Mouse (Mus musculus) kidney, postnatal 10 days (tissue): ENCODE measurements at regions not wholly inside any gene's neighbourhood (a gene's known extent, or its start where the extent isn't known, plus 50 kb on each side); places are given as distances from the start of the nearest gene placed in this dataset.

Experiments
- DNase-seq: peaks from one replicate; pipeline ENCODE4 v3.0.0; 2021; ENCODE audit warnings: mixed read lengths

DNA sequence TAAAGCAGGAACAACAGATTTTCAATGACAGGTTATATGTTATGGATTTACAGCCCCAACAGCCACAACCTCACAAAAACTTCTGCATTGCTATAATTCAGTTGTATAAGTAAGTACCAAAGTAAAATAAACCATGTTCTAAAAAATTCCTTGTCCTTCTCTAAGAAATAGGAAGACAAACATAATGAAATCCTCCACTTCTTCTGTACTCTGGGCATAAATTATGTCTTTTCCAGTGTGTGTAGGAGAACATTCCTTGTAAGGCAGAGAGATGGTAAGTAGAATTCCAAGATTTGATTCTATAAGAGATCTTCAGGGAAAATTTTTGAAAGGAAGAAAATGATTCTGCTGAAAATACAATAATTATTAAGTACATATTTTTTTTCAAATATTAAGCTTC is 209.4 kb upstream of the Zc3h12c start:
- no peak for DNase-seq

DNA sequence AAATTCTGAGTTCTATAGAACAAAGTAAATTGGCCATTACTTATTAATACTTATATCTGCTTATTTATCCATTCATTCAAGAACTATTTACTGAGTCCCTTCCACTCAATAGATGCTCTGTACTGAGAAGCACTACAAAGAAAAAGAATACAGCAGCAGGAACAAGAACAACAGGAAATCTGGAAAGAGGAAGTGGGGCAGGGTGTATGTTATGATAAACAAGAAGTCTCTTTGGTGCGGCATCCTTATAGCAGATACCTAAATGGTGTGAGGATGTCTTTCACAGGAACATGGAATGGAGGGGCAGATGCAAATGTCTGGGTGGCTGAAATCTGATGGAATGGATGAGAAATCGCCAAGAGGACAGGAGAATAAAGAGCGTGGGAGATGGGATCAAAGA is 208.5 kb upstream of the Zc3h12c start:
- no peak for DNase-seq

DNA sequence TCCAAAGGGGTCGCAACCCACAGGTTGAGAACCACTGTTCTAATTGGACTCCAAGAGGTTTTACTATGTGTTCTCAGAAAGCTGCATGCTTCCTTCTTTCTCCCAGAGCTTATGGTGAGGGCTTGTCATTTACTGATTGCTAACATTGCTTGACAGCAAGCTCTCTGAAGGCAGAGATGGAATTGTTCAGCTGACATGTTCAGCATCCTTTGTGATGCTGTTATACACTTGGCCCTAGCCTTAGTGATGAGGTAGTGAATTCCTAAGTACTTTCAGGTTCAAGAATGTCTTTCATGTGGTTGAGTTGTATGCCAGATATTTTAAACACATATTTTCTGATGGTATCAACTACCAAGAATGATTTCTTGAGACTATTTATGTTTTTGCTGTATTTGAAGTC is 202.9 kb upstream of the Zc3h12c start:
- no peak for DNase-seq

DNA sequence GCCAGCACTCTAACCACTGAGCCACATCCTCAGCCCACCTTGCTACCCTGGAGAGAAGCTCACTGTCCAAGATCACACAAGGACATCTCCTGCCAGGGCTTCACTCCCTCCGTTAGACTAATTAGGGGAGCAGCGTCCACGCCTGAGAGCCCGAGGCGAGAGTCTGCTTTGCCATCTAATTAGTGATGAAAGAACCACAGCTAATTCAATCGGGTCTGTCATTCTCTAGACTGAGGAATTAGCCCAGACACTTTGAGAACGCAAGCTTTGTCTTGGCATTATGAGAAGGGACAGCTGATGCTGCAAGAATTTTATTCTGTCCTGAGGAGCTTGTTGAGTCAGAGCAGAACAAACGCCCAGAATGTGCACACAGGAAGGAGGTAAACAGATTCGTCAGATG is 200.5 kb upstream of the Zc3h12c start:
- no peak for DNase-seq

DNA sequence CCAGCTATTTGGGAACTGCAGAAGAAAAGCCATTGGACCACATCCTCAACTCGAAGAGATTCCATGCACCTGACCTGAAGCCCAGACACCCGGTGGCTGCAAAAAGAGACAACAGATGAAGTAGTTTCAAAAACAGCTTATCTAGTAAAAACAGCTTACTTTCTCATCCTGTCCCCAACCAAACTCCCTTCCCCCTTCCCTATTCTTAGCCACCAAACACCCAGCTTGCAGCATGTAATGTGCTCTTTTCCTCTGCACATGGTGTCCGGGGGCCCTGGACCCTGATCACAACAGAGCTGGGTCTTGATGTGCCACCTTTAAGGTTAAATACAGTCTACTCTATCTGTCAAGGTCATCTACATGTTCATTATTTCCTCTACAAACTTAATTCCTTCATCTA is 199.7 kb upstream of the Zc3h12c start:
- no peak for DNase-seq

DNA sequence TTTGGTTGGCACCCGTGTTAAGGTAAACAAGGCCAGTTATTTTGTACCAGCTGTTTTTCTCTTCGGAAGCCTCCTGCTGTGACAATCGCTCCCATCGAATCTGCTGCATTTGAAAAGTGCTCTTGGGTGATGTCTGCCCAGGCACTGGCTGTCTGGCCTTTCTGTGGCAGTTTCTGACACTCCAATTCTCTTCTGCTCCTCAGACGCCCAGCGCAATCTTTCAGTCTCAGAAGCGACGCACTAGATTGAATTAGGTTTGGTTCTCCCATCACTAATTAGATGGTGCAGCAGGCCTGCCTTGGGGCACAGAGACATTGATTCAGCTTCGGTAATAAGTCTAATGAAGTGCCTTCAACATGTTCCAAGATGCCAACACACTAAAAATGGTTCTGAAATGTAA is 197.7 kb upstream of the Zc3h12c start:
- DNase-seq, result no peak

DNA sequence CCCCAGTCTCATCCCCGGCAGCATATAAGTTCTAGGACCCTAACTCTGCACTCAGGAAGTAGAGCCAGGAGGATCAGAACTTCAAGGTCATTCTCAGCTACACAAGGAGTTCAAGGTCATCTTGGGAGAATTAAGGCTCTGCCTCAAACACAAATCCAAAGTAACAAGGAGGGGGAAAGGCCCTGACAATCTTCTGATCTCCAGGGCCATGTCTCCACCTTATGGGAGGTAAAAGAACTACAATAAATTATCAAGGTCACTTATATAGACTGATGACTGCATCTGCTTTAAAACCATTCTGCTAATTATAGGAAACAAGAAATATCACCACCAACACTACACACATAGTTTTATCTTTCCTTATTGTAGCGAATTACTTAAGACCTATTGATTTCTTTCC is 193.2 kb upstream of the Zc3h12c start:
- no peak for DNase-seq

DNA sequence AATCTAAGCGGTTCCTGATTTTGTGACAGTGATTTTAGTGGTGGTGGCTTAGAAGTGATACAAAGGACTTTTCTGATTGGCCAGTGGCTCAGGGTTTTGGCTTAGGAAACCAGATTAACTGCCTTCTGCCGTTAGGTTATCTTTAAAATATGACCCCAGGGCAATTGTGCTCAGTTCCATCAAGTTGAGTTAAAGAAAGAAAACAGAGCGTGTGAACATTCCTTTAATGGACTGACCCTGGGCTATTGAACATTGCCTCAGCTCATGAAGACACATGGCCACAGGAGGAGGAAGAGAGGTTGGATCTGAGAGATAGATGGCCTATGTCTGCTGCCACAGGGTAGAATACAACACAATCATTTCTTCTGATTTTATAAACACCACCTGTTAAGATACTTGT is 191.0 kb upstream of the Zc3h12c start:
- DNase-seq, result no peak

DNA sequence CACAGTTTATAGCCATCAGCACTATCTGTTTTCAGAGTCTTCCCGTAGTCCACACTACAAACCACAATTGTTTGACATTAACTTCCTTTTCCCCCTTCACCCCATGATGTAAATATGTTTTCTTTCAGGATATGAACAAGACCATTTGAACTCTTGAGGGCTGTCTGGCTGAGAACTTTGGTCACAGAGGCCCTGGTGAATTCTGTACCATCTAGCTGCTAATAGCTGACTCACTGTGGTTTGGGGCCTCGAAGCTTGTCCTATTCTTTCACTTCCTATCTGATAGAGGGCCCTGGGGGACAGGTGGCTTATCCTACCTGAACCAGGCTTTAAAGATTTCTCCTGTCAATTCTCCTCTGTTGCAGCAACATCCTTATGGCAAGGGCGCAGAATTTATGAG is 188.2 kb upstream of the Zc3h12c start:
- no peak for DNase-seq

DNA sequence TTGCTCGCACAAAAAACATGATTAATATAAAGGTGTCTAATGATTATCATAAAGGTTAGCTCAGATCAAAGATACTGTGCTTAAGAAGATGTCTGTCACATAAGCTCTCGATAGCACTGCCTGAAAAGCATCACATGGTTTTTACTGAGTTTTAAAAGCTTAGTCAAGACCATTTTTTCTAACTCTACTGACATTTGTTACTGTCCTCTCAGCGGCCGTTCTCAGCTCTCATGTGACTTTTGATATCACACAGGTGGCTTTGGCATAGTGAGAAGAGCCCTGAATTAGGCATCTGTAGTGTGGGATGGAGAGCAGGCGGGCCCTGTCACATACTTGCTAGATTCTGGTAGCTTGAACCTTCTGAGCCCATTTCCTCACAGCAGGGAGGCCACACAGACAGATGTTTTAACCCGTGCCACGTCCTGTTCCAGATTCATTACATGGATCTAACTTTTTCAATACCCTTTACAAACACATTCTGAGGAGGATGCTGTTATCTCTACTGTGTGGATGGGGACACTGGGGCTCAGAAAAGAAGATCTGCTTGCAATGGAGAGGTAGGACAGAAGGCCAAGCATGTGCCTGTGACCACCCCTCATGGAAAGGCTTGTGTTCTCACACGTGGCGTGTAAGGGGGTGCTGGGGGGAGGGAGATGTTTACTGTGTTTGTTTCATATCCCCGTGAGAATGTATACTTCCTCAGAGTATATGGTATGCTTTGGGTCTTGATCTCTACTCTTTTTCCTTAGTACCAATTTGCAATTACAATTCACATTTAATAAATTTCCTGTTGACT is 187.0 kb upstream of the Zc3h12c start:
- DNase-seq, result no peak

DNA sequence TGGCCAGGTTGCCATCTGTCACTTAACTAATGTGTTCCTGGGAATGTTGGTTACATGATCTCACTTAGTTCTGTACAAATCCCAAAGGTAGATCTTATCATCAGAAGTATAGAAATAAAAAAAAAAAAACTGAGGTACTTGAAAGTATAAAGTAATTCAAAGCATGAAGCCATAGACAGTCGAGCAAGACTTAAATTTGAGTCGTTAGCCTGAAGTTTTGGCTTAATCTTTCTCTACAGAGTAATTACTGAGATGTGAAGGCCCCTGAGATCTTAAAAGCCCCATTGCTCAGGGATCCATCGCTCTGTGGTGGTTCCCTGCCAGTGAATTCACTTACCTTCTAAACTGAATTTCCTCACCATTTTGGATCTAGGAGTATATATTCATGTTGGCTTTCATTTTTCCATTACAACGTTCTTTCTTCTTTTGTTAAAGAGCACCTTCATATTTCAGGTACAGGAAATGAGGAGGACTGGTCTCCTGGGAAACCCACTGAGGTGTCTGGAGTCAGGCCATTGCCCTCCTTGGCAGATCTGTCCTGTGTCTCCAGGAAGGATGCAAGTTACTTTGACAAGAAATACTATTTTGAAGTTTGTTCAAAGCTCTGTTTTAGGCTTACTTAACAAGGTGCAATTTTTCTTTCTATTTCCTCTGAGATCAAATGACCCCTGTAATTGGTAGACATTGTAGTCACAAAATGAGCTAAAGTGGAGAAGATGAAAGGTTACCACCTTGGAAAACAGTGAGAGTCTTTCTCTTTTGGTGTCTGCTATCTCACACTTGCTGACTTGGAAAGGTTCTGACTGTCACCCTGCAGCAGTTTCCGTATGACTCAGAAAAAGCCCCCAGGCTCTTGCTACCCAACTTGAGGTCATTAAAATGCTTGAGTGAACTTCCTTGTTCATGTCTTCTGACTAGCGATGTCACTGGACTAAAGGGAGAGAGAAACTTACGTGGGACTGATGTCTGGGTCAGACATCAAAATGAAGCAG is 180.5 kb upstream of the Zc3h12c start:
- DNase-seq, result no peak

DNA sequence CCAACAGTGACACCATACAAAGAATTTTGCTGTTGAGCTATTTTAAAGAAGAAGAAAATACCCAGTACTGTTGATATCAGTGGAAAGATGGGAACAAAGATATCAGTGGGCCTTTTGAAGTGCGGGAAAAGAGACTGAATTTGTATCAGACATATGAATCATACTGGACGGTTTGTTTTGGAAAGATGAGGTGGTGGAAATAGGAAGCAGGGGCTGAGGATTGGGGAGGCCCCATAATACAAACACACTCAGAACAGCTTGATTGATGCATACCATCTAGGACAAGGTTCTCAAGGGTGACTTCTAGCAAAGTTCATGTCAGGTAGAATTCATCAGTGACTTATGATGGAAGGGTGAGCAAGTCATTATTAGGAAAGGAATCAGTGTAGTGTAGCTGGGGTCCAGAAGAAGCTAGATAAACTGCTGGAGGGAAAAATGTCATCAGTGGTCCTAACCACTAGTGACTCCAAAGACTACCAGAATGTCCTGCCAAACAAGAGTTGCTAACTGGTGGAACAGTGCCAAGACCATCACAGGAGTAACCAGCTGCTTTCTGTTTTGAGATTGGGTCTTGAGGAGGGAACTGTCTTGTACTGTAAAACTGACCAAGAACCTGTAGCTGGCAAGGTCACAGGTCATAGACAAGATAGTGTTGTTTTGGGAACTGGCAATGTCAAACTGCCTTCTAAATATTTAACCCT is 176.0 kb upstream of the Zc3h12c start:
- DNase-seq, result no peak

DNA sequence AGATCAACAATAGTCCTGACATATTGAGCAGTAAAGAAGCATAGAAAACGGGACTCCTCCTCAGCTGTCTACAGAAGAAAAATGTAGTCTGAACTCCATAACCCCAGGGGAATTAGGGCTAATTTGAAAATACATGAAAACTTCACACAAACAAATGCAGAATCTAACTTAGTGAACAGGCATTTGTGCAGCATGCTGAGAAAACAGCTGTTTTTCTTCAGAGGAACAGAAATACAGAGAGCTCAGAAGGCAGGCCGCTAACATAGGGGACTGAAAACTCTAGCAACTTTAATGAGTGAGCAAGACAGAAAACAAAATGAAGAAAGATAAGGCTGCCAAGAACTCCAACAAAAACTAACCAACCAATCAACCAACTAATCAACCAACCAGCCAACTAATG is 172.7 kb upstream of the Zc3h12c start:
- DNase-seq, result peak; percentile 12

DNA sequence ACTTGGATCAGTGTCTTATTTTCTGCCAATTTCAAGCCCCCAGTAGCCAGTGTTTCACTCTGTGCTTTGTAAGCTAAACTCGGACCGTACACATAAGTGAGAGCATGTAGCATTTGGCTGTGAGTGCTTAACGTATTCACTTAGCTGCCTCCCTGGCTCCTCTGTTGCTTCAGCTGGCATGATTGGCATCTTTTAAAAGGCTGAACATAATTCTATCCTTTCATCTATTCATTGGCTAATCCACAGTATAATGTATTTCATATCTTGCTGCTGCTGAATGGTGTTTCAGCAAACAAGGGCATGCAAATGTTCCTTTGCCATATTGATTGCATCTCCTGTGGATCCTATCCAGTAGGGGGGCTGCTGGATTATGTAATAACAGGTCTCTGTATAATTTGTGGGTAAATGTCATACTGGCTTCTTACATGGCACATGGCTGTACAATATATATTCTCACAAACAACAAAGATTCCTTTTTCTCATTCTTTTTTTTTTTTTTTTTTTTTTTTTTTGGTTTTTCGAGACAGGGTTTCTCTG is 169.5 kb upstream of the Zc3h12c start:
- DNase-seq, result no peak

DNA sequence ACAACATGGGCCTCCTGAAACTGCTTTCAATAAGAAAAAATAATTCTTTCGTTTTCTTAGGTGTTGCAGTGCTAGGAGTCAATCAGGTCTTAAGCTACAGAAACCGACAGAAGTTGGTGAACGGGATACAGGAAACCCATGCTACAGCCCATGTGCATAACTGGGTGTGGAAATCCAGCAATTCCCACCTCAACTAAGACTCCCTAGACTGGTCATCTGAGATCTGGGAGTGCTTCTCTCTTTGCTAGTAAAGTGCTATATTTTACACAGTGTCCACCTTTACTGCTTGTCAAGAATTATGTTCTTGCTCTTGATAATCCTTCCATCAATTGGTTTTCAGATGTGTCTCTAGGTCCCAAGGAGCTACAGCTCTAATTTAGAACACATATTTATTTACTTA is 166.4 kb upstream of the Zc3h12c start:
- DNase-seq, result no peak

DNA sequence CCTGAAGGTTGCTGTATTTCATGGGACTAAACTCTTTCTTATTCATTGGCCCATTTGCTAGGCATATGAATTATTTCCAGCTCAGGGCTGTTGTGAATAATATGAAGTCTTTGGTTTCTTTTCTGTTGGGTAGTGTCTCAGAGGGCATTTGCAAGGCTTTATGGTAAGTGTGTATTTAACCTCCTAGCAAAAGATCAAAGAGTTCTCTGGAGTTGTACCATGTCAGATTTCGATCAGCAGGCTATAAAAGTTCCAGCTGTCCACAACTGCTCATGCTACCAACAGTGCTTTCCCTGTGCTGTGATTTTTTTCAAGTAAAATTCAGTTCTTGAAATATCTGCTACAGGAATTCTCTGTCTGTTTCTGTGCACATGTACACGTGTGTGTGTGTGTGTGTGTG is 165.5 kb upstream of the Zc3h12c start:
- no peak for DNase-seq

DNA sequence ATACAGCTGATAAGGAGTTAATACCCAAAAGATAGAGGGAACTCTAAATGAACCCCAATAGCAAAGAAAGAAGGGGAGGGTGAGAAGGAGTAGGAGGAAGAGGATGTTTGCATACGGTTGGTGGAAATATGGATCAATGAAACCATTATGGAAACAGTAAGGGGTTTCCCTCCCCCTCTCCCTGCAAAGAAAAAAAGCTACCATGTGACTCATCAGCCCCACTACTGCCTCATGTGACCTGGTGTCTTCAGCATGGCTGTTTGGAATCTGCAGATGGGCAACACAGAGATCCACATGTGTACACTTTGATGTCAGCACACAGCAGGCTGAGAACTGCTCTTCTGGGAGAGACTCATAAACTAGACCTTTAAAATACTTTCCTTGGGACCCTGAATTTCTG is 163.4 kb upstream of the Zc3h12c start:
- DNase-seq, result no peak

DNA sequence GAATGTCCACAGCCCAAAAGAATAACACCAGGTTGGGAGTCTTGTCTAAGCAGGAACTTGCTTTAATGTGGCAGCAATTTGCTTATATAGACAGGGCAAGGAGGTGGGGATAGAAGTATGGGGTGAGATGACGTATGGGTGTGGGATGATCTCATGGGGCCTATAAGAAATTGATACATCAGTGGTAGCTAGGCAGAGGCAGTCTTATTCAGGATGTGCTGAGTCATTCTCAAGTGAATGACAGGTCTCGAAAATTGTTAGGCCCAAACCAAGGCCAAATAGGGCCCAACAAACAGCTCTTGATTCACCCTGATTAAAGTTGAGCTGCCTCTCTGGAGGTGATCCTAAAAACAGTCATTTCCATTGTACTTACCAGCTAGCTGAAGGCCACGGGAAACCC is 162.3 kb upstream of the Zc3h12c start:
- no peak for DNase-seq

DNA sequence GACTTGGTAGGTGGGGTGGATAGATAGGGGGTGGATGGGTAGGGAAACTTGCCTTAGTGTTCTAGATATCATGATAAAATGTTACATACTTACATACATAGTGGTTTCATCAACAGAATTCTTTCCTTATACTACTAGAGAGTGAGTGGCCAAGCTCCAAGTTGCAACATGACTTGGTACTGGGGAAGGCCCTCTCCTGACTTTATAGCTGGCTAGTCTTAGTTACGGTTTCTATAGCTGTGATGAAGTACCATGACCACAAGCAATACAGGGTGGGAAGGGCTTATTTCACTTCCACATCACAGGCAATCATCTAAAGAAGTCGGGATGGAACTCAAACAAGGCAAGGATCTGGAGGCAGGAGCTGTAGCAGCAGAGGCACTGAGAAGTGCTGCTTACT is 156.0 kb upstream of the Zc3h12c start:
- no peak for DNase-seq

DNA sequence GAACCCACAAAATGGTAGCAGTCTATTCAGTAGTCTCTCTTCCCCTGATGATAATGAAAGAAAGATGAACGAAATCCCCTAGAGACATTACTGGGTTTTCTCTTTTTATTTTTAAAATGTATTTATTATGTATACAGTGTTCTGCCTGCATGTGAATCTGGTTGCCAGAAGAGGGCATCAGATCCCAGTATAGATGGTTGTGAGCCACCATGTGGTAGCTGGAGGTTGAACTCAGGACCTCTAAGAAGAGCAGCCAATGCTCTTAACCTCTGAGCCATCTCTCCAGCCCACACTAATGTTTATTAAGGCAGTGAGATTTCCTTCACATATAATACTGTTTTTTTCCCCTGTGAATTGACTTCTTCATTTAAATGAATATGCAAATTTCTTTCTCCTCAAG is 155.4 kb upstream of the Zc3h12c start:
- no peak for DNase-seq

DNA sequence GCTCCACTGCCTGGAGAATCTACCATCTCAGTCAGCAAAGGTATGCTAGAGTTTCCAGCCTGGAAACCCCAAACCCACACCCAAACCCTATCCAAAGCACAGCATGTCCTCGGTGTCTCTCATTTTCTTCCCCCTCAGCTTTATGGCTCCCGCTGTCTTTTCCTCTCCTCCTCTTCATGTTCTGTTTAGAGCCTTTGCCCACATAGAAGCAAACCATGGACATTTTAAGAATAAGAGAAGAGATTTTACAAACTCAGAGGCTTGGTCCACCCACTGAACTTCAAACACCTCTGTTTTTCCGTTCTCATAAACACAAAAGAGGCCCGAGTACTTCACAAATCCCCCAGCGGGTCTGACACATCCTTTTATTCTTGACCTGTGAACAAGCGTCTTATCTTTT is 154.9 kb upstream of the Zc3h12c start:
- no peak for DNase-seq

DNA sequence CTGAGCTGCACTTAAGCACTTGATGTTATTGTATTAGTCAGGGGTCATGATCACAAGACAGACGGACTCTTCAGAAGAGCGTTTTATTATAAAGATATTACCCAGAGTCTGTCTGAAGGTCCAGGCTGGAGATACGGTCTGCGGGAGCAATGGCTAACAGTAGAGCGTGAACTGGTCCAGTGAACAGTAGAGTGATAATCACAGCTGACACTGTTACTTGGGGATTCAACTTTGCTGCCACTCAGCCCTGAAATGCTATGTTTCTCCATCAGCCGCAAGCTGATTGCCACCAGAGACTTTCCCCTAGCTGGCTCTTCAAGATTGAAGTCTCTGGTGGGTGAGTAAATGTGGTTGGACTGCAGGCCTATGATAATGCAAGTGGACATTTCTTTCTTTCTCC is 133.1 kb upstream of the Zc3h12c start:
- DNase-seq, result no peak

DNA sequence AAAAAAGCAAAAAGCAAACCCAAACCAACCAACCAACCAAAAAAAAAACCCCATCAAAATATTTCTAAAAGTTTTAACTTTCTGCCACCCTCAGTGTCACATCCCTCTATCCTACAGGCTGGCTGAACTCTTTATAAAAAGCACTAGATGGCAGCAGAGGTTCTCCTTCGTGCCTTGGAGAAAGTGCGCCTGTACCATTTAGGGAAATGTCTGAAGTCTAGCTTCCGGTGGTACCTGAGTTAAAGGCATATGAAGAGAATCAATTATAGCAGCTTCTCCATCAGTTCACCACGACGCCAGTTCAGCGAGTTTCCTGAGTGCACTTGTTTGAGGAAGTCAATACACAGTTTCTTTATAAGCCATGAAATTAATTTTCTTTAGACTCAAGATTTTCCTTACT is 130.0 kb upstream of the Zc3h12c start:
- peak; percentile 25 for DNase-seq
